Mouse (Mus musculus) heart, embryonic 15.5 days (tissue): ENCODE measurements at regions not wholly inside any gene's neighbourhood (a gene's known extent, or its start where the extent isn't known, plus 50 kb on each side); places are given as distances from the start of the nearest gene placed in this dataset.

Experiments used
- ATAC-seq: fragments of 200-750 bp; cut with Nextera tagmentation; replicated peaks from 2 replicates; pipeline ENCODE4 v1.8.0; 2017; ENCODE audit warnings: low read depth, moderate TSS enrichment; ENCODE audit not compliant: insufficient number of reproducible peaks, insufficient read depth, low FRiP score
- H3K27ac ChIP-seq: fragments of 300-500 bp; sonication (generic); 2 replicates; pipeline ENCODE4 v1.5.1; 2015; ENCODE audit warnings: mild to moderate bottlenecking, inconsistent platforms
- H3K27me3 ChIP-seq: fragments of 300-500 bp; sonication (generic); 2 replicates; pipeline ENCODE4 v1.6.1; 2015; ENCODE audit warnings: inconsistent platforms
- H3K36me3 ChIP-seq: fragments of 300-500 bp; sonication (generic); 2 replicates; pipeline ENCODE4 v1.6.1; 2015; ENCODE audit warnings: mild to moderate bottlenecking, inconsistent platforms
- H3K4me1 ChIP-seq: fragments of 300-500 bp; sonication (generic); replicated peaks from 2 replicates; pipeline ENCODE4 v1.6.1; 2015; ENCODE audit warnings: inconsistent platforms
- H3K4me2 ChIP-seq: fragments of 300-500 bp; sonication (generic); 2 replicates; pipeline ENCODE4 v1.6.1; 2015; ENCODE audit warnings: inconsistent platforms, mild to moderate bottlenecking, moderate library complexity
- H3K4me3 ChIP-seq: fragments of 300-500 bp; sonication (generic); 2 replicates; pipeline ENCODE4 v1.5.1; 2015; ENCODE audit warnings: mild to moderate bottlenecking, inconsistent platforms
- H3K9ac ChIP-seq: fragments of 300-500 bp; sonication (generic); 2 replicates; pipeline ENCODE4 v1.6.1; 2015; ENCODE audit warnings: mild to moderate bottlenecking, inconsistent platforms
- H3K9me3 ChIP-seq: fragments of 300-500 bp; sonication (generic); replicated peaks from 2 replicates; pipeline ENCODE4 v1.6.1; 2016; ENCODE audit warnings: inconsistent platforms
- WGBS: fragments of 180-500 bp; shearing (Covaris S2); methylation state at CpG from one replicate; pipeline ENCODE4 v1.1.7; 2015; ENCODE audit warnings: mixed read lengths; 5-methylcytosine and 5-hydroxymethylcytosine counted together

GRCm38 (mm10) chr15:71375775-71376174 is 2458.6 kb upstream of the Gm6569 start:
- WGBS = 33% methylated on average over 3 of the region's 3 CpGs

More at GRCm38 (mm10) chr15:71375775-71376174, 2458.6 kb upstream of the Gm6569 start:
- no peak overlapping the region for H3K4me3 ChIP-seq
- H3K27ac ChIP-seq = no peak overlapping the region
- H3K27me3 ChIP-seq = no peaks in the 10 kb centered on the region
- ATAC-seq = no peak; the same call in 1 of the 2 replicates
- no peak overlapping the region for H3K4me2 ChIP-seq
- no peaks in the 10 kb centered on the region for H3K9me3 ChIP-seq
- H3K36me3 ChIP-seq = no peaks in the 10 kb centered on the region
- no peaks in the 10 kb centered on the region for H3K4me1 ChIP-seq
- H3K9ac ChIP-seq = no peak overlapping the region
